Mouse (Mus musculus) stomach, postnatal 0 days (tissue): ENCODE data around the gene Nkrf.

Source experiments
- CTCF ChIP-seq: IDR thresholded peaks from 2 replicates; pipeline ENCODE4 v1.5.1; 2016; ENCODE audit warnings: antibody characterized with exemption, low read depth, mild to moderate bottlenecking, moderate library complexity
- EP300 ChIP-seq: optimal IDR thresholded peaks from 2 replicates; pipeline ENCODE3; 2016; ENCODE audit warnings: antibody characterized with exemption

DNA sequence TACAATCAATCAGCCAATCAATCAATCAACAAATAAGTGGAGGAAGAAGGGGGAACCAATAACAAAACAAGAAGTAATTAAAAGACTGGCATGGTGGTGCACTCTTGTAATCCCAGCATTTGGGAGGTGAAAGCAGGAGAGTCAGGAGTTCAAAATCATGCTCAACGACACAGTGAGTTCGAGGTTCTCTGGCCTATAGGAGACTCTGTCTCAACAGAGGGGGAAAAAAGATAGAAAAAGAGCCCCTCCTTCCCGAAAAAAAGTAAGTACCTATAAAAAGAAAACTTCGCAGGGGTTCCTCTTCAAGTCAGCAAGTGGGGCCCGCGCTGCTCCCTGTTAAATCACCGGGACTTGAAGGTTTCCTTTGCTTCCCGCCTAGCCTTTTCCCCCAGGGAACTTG, 28.9 kb downstream of the Nkrf start, which contains the start of the genes Ube2a and C330007P06Rik:
- no peak for TF ChIP-seq CTCF
- TF ChIP-seq EP300 = no peak
